Mouse (Mus musculus) layer of hippocampus, adult 8-10 months (tissue): ENCODE measurements at regions not wholly inside any gene's neighbourhood (a gene's known extent, or its start where the extent isn't known, plus 50 kb on each side); places are given as distances from the start of the nearest gene placed in this dataset.

Experiments
- DNase-seq, 2 experiments: peaks; one replicate each; pipeline ENCODE4 v3.0.0; 2022; ENCODE audit warnings: low spot score in 2 of 2

DNA sequence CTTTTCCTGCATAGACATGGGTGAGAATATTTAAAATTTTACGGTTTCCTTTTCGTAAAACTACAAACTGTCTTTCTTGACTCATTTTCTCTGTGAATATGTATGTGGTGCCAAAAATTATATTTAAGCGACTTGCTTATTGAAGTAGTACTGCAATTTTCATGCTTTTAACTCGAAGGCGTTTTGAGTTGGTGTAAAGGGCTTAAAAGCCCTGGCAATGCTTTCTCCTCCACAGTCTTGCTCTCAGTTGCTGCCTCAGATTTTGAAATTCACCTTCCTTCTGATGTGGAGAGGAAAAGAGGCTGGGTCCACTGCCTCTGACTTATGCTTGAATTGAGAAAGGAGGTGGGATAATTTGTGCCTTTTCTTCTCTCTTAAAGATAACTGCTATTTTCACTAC lies 629.6 kb upstream of the Nrsn1 start:
- no peak for DNase-seq

DNA sequence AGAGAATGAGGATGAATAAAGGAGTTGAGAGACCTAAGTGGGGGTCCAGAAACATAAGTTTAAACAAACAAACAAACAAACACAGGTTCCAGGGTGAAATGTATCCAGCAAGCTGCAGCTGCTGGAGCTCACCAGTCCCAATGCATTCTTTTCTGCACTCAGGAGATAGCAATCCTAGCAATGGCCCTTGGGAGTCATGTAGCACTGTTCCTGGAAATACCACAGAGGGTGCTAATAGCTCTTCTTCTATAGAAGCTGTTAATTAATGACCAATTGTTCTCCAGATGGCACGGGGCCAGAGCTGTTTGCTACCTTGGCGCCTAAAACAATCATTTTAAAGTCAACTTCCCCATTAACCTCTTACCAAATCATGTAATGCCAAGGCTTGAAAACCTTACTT lies 622.8 kb upstream of the Nrsn1 start:
- no peak for DNase-seq

DNA sequence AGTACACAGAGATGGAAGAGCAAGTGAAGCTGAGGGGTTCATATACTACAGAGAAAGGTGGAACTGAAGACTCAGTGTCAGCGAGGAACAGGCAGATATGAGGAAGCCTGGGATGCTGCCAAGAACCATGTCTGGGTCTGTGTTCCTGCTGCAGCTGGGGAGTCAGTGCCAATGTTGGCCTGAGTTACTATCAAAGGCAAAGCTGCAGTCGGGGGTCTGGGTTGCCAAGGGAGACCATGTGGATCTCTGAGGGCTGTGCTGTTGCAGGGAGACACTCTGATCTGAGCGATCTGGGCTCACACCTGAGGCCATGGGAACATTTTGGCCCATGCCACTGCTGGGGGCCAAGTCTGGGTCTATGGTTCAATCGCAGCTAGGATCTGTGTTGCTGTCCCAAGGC lies 612.5 kb upstream of the Nrsn1 start:
- no peak for DNase-seq

DNA sequence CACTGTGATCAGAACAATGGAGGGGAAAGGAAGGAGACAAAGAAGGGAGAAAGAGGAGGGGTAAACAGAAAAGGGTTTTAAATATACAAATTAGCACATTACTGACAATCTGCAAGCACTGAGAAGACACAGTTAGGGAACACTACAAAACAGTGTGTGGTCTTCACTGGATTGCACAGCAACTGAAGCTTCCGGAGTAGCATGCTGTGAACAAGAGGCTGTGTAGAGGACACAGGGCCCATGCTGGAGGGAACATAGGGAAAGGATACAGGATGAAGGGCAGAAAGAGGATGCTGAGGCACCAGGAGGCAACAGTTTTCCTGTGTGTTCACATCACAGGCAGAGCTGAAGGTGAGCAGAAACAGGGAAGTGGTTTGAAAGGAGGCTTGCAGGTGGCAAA lies 598.6 kb upstream of the Nrsn1 start:
- no peak for DNase-seq

DNA sequence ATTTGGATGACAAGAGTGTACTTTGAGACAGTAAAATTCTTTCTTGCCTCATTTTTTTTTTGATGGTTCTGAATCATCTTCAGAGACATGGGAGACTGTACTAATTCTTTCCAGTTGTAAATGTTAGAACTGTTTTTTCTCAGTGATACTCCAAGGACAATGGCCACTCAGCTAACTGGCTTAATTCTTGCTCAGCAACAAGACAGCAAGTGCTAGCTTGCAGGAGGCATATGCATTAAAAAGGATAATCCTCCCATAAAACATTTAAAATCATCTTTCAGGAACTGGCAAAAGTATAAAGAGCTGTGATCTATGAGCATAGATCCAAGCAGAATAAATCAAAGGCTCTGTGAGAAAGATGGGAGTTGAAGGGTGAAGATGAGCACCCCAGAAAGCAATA lies 587.9 kb upstream of the Nrsn1 start:
- no peak for DNase-seq

DNA sequence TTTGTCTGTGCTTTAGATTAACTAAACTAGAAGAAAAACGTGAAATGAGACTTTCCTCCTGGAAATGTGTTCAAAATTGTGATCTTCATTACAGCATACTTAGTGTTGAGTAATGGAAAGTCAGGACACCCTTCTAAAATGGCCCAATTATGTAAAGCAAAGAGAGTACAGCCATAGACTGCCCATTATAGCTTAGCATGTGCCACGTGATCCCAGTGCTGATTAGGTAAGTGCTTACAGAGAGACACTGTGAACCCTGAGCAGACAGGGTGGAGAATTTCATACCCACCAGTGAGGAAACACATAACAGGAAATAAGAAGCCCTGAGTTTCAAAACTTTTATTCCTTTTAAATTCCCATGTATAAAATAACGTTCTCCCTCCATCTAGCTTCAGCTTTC lies 587.3 kb upstream of the Nrsn1 start:
- no peak for DNase-seq

DNA sequence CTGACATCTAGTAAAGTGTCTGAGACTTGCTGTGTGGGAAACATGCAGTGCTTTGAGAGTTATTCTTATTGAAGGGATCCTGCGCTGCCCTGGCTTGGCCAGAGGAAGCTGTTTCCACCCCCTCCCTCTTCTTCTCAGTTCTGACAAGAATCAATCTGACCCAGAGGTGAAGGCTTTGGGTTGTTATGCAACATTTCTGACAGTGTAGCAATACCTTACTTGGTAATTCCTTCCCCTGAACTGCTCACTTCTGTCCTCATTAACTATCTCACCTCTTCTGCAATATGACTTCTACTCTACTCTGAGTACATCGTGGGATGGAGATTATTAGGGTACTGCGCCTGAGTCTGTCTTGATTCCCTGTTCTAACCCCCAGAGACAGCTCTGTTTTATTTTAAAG lies 586.8 kb upstream of the Nrsn1 start:
- no peak for DNase-seq

DNA sequence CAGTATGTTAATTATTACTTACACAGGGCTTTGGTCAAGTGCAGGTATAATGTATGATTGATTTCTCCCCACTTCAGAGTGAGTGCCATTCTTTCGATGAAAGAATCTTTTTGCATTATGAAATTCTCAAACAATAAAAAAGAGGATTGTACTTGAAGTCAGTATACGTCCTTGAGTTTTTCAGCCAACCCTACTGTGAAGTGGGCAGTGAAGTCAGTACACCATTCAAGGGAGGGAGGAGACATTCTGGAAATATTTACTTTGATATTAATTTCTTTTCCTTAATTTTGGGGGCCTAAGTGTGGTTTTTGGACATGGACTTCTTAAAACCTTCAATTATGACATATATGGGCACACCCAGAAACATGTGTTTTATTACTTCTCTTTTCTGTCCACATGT lies 586.2 kb upstream of the Nrsn1 start:
- no peak for DNase-seq

DNA sequence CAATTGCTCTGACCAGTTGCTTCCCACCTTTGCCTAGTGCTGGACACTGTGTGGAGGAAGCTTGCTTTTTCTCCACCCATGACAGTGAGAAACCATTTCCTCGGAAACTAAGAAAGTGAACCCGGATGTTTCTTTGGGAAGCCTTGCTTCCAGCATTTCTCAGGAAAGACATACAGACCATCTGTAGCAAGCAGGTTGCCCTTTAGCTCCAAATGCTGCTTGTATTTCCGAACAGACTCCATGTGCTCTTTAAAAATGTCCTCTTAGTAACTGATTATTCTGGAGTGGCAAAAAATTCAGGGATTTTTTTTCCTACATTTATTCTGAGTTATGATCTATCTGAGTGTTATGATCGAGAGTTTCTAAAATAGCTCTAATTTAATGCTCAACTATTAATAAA lies 577.9 kb upstream of the Nrsn1 start:
- DNase-seq, result peak; percentile 10 to 30

DNA sequence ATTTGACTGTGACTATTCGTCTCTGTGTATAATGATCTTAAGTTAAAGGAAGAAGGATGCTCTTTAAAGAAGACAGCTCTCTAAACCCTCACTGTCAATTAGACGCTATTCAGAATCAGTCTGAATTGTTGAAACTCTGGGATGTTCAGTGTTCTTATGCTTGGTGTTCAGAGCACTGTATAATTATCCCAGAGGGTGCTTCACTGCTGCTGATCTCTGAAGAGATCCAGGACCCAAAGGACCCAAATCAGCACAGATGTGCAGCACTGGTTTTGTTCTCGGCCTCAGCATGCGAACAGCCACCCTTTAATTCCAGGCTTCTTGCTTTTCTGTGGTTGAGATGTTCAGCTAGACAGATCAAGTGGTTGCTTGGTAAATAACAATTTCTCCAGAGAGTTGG lies 567.9 kb upstream of the Nrsn1 start:
- DNase-seq, result no peak

DNA sequence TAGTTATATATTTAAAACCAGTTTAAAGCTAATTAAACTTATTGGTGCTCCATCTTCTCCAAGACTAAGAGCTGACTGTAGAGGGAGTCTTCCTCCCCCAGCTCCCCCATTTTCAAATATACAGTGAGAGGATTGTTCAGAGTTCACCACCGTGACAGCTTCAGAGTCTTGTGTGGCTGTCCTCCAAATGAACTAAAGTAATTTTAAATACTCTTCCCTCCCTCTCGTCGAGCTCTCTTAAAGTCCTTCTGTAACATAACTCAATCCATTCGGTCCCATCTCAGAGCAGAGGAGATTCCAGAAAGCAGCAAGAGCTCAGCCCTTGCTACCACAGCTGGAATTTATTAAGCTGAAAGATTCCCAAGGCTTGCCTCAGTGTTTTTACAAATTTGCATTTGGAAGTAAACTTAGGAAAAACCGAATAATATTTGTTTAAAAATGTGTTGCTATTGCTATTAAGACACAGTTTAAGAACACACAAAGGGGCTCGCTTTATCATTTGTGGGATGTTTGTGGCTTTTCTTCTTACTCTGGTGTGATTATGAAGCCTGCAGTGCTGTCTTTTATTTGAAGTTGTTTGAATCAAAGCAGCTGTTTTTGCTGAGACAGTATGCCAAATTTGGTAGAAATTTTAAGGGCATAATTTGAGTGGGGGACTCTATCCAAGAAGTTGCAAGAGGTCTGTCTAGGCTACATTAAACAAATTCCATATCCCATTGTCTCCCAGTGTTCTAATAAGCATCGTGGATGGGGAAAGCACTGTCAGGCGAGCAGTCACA lies 559.0 kb upstream of the Nrsn1 start:
- DNase-seq, result no peak

DNA sequence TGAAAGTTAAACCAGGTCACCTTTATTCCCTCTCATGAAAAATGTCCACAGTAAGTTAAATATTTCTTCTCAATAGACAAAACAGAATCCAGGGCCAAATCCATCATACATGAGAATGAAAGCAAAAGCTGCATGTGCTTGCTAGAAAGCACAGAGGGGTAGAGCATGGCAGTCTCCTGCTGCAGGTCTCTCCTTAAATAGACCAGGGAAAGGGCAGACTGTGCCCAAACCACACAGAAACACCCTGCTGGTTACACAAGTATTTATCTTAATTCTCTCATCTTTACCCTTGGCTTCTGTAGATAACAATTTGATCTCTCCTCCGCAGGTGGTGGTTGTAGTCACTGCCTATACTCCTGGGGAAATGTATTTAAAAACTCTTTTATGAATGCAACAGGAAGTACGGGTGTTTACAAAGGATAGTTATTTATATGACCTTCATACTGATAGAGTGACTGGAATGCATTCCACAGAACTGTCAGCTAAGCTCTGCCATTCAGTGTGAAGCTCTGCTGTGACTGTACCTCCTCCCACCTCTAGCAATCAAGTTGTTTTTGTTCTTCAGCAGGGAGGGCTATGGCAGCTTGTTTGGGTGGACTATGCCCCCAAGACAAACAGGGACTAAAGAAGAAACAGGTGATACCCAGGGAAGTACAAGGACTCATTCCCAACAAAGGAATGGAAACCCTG lies 538.4 kb upstream of the Nrsn1 start:
- DNase-seq, result no peak

DNA sequence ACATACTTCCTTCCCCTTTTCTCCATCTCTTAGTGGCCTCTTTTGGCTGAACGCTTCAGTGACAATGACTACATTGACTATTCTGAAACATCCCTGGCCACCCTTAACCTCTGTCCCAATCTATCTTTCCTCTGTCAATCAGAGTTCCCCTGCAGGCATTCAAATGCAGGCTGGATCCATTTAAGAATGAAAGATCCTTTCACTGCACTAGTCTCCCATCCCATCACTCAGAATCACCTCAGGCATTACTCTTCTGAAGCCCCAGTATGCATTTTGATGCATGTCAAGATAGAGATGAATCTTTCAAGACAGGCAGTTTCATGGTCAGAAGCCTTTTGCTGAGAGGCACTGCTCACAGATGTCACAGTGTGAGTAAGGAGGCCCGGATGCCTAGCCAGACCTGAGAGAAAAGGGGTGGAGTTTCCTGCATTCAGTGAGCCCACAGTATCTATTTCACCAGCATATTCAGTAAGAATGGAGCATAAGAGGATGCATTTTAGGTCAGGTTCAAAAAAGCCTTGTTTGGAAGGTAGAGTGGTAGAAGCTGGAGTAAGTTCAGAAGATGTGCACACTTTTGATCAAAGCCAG lies 523.0 kb upstream of the Nrsn1 start:
- DNase-seq, result no peak

DNA sequence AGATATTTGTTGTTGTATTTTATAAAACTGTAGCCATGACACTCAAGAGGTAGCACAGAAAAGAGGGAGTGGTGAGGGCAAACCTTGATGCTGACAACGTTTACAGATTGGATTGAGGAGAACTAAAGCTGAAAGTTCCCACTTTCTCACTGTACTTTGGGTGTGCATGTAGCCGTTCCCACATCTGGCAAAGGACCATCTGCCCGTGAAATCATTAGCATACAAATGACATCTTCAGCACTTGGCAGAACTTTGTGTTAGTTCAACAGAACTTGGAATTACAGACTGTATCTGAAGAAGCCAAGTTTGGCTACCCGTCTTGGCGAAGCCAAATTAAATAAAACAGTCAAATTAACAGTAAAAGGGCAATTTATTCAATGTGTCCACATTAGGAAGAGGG lies 510.9 kb upstream of the Nrsn1 start:
- DNase-seq, result peak in 1 of 2 experiments; percentile 7

DNA sequence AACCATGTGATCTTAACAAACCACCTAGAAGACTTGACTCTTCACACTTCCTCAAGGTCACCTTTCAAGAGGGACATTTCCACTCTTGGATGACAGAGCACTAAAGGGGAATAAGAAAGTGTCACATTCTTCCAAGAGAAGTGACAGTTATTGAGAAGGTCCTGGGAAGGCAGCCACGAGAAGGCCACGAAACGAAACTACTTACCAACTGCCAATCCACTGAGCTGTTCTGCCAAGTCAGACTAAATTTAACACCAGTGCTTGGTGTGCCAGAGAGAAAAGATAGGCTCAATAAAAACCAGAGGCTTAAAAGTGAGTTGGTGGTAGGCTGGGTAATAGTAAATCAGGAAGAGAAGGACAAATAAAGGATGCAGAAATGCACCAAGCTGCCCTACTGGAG lies 507.4 kb upstream of the Nrsn1 start:
- DNase-seq, result no peak

DNA sequence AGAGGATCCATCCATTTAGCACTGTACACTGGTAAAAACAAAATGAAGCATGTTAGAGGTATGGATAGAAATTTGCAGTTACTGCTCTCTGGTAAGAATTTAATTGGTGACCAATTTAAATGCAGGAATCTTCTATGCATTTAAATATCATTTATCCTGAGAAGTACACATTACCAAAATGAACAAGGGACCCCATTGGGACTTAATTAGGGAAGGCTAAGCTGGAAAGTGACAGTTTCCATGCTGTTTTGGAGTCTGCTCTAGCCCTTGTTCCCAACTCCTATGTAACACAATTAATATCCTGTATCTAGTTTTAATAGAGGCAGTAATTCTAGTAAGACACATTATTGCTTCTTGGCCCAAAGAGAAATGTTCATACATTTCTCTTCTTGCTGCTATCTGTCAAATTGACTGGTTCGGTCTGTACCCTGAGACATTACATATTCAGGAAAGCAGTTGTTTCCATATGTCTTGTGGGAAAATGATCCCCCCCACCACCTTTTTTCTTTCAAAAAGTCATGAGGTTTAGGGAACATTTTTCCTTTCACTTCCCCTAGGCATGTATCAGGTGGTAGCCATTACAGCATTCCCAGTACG lies 504.4 kb upstream of the Nrsn1 start:
- DNase-seq, result no peak

DNA sequence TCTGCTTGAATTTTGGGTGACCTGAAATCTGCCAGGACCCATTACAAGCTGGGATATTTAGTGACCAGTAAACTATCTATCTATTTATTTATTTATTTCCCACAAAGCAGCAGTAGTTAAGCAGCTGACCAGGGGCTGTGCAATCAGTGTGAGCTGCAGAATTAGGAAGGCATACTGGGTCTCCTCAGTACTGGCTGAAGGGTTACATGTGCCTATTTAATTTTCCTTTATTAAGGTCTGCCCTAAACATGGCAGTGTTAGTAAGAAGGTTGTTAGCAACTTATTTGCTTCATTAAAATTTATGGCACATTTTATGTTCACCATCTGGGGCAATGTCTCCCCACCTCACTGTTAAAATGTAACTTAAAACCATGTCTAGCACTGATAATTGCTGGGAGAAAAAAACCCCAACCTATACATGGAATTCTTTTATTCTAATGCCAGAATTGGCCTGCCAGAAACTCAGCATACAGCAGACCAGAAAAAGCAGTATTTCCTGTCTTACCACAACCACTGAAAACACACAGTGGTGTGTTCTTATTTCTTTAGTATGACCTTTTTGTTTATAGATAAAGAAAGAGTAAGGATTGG lies 484.3 kb upstream of the Nrsn1 start:
- no peak for DNase-seq

DNA sequence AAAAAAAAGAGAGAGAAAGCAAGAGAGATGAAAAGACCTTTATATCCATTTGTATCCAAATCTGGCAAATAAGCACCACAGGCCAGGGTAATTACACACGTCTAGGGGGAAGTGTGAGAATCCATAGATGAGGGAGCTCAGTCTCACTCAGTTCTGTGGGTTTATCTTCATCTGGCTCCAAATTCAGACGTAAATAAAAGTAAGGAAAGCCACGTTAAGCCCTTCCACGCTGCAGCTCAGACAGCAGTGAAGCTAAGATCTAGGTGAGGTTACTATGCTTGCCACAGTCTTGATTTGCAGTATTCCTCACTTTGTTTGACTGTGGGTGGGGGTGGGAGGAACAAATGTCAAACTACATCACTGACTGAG lies 481.1 kb upstream of the Nrsn1 start:
- no peak for DNase-seq

DNA sequence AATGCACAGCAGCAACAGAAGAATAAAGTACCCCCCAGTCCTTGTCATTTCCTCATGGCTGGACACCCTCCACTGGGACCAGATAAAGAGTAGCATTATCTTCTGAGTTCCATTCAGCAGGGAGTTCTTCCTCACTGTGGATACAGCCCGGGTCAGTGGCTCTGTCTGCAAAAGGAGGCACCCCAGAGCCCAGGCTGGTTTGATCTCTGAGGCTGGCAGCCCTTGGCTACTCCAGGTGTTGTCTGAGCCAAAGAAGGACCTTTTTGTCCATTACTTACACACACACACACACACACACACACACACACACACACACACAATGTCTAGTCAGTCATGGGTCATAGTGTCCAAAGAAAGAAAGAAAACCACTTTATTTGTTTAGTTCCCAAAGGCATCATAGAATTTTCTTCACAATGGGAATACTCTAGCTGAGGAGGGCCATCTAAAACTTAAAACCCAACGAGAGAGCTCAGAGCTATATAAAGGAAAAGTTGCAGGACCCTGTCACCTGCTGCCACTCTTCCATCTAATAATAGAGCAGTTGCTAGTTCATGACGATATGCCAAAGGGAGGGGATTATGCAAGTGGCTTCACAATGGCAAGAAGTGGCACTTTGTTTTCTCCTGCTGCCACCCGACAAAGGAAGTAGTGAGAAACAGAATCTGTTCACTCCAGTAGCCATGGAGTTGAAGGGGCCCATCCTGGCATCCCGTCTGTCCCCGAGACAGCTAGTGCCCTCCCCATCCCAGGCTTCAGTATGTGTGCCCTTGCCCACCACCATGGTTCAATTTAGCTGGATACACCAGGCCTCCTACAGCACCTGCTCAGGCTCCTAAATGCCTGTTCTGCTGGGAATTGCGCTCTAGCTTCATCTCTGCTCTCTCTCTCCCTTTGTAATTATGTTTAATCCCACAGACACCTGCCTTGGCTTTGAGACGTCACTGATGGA lies 480.4 kb upstream of the Nrsn1 start:
- DNase-seq, result peak in 1 of 2 experiments; percentile 3

DNA sequence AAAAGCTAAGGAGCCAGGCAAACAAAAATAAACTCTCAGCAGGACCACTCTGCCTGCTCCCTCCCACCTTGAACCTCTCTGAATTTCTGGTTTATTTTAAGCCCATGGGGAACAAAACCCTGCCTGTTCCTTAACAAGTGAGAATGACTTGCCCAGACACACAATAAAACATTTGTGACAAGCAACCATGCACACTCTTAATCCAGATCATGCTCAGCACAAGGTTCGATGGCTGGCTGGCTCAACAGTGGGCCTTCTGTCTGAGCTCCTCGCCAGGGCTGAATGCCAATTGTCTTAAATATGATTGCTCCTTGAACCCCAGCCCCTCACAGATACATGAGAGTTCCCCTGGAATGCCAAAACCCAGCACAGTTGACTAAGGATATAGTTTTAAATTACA lies 468.3 kb upstream of the Nrsn1 start:
- peak in 1 of 2 experiments; percentile 7 for DNase-seq

DNA sequence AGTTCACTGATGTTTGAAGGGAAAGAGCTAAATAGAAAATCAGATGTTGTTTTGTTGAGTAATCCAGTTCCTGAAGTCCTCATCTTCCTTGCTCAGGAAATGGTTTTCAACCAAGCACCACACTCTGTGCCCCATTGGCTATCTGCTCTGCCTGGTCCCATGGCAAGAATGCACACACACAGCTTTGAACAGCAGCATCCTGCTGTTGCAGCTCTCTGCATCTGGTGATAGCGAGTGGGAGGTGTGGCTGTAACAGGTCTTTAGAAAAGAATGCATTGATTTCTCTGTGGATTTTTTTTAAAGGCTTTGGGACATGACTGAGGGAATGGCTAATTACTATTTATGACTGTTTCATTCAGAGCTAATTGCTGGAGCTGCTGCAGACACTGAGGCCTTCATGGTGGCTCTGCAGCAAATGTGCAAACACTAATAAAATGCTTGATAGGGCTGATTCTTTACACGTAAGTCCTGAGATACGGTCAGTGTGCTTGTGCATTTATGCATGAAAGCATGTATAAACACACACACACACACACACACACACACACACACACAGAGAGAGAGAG lies 459.1 kb upstream of the Nrsn1 start:
- no peak for DNase-seq
